Mouse (Mus musculus) MEL (cell line): Measurements from ENCODE around the gene Dcaf7.

Source experiments
- CTCF ChIP-seq, 3 experiments: IDR thresholded peaks in 2 of 3; conservative IDR thresholded peaks in 1 of 3; 2 replicates each; pipeline ENCODE4 v1.5.1; 2011 to 2012; ENCODE audit warnings: low read length in 3 of 3, low read depth in 2 of 3, mild to moderate bottlenecking in 2 of 3, improper control_type of control experiment in 1 of 3, inconsistent platforms in 1 of 3, mixed read lengths in 1 of 3, moderate library complexity in 1 of 3; ENCODE audit not compliant: control insufficient read depth in 1 of 3, insufficient read depth in 1 of 3, poor library complexity in 1 of 3, severe bottlenecking in 1 of 3
- HCFC1 ChIP-seq: IDR thresholded peaks from 2 replicates; pipeline ENCODE4 v1.6.1; 2012; ENCODE audit warnings: low read depth, mild to moderate bottlenecking, inconsistent platforms, low read length, improper control_type of control experiment, moderate library complexity
- JUND ChIP-seq: IDR thresholded peaks from 2 replicates; pipeline ENCODE4 v1.6.1; 2011; ENCODE audit warnings: low read depth, mild to moderate bottlenecking, improper control_type of control experiment, low read length
- MAFK ChIP-seq: IDR thresholded peaks from 2 replicates; pipeline ENCODE4 v1.6.1; 2011; ENCODE audit warnings: low read depth, mild to moderate bottlenecking, low read length, improper control_type of control experiment, borderline replicate concordance
- MYC ChIP-seq: IDR thresholded peaks from 2 replicates; pipeline ENCODE4 v1.6.1; 2011; ENCODE audit warnings: low read depth, mild to moderate bottlenecking, low read length, improper control_type of control experiment, moderate library complexity
- NELFE ChIP-seq: IDR thresholded peaks from 2 replicates; pipeline ENCODE4 v1.6.1; 2011; ENCODE audit warnings: low read depth, low read length, improper control_type of control experiment
- POLR2A ChIP-seq, 2 experiments: IDR thresholded peaks; 2 replicates each; pipeline ENCODE4 v1.6.1; 2011 to 2012; ENCODE audit warnings: low read length in 2 of 2, mild to moderate bottlenecking in 2 of 2, control low read depth in 1 of 2, improper control_type of control experiment in 1 of 2, low read depth in 1 of 2, moderate library complexity in 1 of 2; ENCODE audit not compliant: control insufficient read depth in 1 of 2, insufficient read depth in 1 of 2, poor library complexity in 1 of 2
- TAL1 ChIP-seq: IDR thresholded peaks from 2 replicates; pipeline ENCODE4 v1.6.1; 2012; ENCODE audit warnings: mild to moderate bottlenecking, inconsistent platforms, low read length, moderate library complexity, mixed read lengths
- ZKSCAN1 ChIP-seq: IDR thresholded peaks from 2 replicates; pipeline ENCODE4 v1.6.1; 2012; ENCODE audit warnings: low read depth, mild to moderate bottlenecking, inconsistent platforms, low read length, improper control_type of control experiment, moderate library complexity

DNA sequence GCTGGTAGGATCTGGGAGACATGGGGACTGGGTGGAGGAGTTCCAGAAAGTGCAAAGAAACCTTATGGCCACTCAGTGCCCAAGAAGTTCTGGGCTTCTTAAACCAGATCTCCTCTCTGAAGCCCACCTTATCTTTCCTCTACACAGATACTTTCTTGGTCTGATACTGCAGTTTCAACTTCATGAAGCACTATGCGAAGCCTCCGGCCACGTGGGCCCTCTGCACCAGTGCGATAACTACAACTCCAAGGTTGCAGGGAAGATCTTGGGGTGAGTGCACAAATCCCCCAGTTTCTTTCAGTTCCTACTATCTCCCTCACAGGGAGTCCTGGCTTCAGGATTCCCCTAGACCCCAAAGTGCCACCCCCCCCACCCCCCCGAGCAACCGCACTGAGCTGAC, 36.6 kb upstream of the Dcaf7 start:
- TF ChIP-seq POLR2A (IDR thresholded peaks at IDR 0.05; ENCODE audit: control insufficient read depth in 1 of 2, insufficient read depth in 1 of 2, low read depth in 1 of 2, low read length in 2 of 2, poor library complexity in 1 of 2) = no peak
- TF ChIP-seq CTCF (IDR thresholded peaks at IDR 0.05 in 2 of 3, conservative IDR thresholded peaks at IDR 0.05 in 1 of 3; ENCODE audit: control insufficient read depth in 1 of 3, insufficient read depth in 1 of 3, low read depth in 2 of 3, low read length in 3 of 3, poor library complexity in 1 of 3, severe bottlenecking in 1 of 3) = no peak
- TF ChIP-seq ZKSCAN1 = no peak
- no peak for TF ChIP-seq HCFC1
- no peak for TF ChIP-seq JUND
- peak; percentile 18; the same call in 1 of the 2 replicates for TF ChIP-seq TAL1
- TF ChIP-seq MAFK = no peak
- TF ChIP-seq MYC = 0 out of 2 replicates have a peak, but pooled peaks have one; percentile 52
- TF ChIP-seq NELFE = no peak
